Mouse (Mus musculus): ENCODE data around the gene Gckr.
A peak's percentile ranks its signal among the peaks of the same experiment; 100 is the strongest.

Gene Gckr

GRCm38 (mm10) chr5:31297047-31297757 lies at the start of gene Gckr:
Gckr (plus strand) TSS chr5:31297443.
- no peak for DNase-seq (ENCODE audit: low read depth in 2 of 2, low spot score in 2 of 2)

DNA sequence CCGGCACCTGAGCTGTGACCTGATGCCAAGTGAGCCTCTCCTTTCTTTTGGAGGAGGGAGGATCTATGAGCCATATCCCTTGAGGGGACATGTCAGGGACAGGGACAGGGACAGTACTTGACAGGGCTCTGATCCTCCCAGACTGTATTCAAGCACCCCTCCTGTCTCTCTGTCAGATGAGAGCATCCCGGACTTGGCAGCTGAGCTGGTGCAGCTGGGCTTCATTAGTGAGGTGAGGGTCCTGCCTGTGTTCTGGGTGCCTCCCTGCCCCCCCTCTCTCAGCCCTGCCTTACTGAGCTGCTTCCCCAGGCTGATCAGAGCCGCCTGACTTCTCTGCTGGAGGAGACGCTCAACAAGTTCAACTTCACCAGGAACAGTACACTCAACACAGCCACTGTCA lies 46.5 kb upstream of the Gckr start:
- DNase-seq (ENCODE audit: low read depth in 2 of 2, low spot score in 2 of 2) = no peak

DNA sequence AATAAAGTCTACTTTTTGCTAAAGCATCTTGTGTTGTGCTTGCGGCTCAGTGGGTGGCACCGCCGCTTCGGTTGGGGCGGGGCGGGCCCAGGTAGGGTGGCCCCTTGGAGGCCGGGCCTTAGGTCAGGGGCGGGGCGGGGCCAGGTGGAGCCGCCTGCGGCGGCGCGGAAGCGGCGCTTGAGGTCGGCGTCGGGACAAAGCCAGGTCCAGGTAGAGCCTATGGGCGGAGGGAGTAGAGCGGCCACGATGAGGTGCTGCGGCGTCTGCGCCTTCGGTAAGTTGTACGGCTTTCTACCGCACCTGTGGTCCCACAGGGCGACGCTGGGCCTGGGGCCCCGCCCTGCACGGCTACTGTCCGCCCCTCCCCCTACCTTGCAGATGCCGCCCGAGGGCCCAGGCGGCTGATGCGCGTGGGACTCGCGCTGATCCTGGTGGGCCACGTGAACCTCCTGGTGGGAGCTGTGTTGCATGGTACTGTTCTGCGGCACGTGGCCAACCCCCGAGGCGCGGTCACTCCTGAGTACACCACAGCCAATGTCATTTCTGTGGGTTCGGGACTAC lies 45.6 kb upstream of the Gckr start, which contains the start of gene Krtcap3:
Gene Krtcap3, plus strand, starts transcription at position 151 of the 561 bp plus-strand sequence.
- no peak for DNase-seq (ENCODE audit: low read depth in 2 of 2, low spot score in 2 of 2)

- no peak for DNase-seq (ENCODE audit: low read depth in 2 of 2, low spot score in 2 of 2)
Measured at GRCm38 (mm10) chr5:31252151-31252550, 45.1 kb upstream of the Gckr start.

- DNase-seq (ENCODE audit: low read depth in 2 of 2, low spot score in 2 of 2) = no peak
Measured at GRCm38 (mm10) chr5:31252795-31253545, 44.3 kb upstream of the Gckr start.

- no peak for DNase-seq (ENCODE audit: low read depth in 2 of 2, low spot score in 2 of 2)
Measured at GRCm38 (mm10) chr5:31253806-31254205, 43.4 kb upstream of the Gckr start.

DNA sequence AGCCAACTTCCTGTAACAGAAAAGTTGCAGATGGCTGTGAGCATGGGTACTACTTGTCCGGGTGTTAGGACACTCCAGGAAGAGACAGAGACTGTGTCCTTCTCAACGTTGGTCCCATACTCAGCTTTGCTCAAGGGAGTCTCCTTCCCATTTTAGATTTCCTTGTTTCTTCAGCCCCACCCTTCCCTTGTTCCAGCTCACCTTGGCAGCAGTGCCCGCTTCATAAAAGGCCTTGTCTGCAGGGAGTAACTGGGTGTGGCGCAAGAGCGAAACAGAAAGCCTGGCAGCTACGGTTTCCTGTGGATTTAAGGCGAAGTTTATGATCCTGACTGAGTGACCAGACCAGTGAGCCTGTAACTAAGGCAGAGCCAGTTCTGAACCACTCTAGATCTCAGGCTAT lies 42.8 kb upstream of the Gckr start:
- DNase-seq (ENCODE audit: low read depth in 2 of 2, low spot score in 2 of 2) = no peak

GRCm38 (mm10) chr5:31254901-31255300 lies 42.3 kb upstream of the Gckr start:
- DNase-seq (ENCODE audit: low read depth in 2 of 2, low spot score in 2 of 2) = no peak

GRCm38 (mm10) chr5:31255381-31255780 lies 41.9 kb upstream of the Gckr start:
- no peak for DNase-seq (ENCODE audit: low read depth in 2 of 2, low spot score in 2 of 2)

GRCm38 (mm10) chr5:31255971-31256370 lies 41.3 kb upstream of the Gckr start:
- no peak for DNase-seq (ENCODE audit: low read depth in 2 of 2, low spot score in 2 of 2)

DNA sequence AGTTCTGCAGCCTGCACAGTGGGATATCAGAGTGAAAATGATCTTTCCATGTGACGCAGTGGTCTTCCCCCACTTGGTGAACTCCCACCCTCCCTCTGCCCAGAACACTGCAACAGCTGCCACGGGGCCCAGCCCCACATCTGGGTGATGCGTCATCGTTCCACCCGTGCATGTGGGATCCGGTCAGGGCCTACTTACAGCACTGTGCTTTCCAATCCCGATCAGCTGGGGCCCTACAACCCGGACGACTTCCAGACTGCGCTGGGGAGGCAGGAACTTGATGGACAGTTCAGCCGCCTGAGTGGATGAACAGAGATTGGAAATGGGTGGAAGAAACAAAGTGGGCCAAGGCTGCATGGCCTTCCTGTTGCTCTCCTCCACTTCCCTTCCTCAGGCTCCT lies 39.6 kb upstream of the Gckr start:
- DNase-seq (ENCODE audit: low read depth in 2 of 2, low spot score in 2 of 2) = no peak

- no peak for DNase-seq (ENCODE audit: low read depth in 2 of 2, low spot score in 2 of 2)
Measured at GRCm38 (mm10) chr5:31266101-31266500, 31.1 kb upstream of the Gckr start.

DNA sequence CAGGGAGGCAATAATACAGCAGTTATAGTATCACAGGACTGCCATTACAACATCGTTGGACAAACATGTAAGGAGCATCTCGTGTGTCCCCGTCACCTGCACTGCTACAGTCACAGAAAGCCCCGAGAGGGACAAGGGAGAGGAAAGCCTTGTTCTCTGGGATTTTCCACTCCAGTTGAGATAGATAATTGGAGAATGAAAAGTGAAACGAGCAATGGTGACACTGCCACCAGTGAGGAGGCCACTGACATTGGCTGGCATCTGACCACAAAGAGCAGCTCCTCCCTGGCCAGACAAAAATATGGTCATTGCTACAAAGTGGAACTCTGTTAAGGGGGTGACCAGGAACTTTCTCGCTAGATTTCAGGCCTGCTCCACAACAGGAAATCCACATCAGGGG lies 29.6 kb upstream of the Gckr start:
- no peak for DNase-seq (ENCODE audit: low read depth in 2 of 2, low spot score in 2 of 2)

- no peak for DNase-seq (ENCODE audit: low read depth in 2 of 2, low spot score in 2 of 2)
Measured at GRCm38 (mm10) chr5:31273018-31273417, 24.2 kb upstream of the Gckr start.

GRCm38 (mm10) chr5:31279245-31279988 lies 17.8 kb upstream of the Gckr start:
- DNase-seq (ENCODE audit: low read depth in 2 of 2, low spot score in 2 of 2) = peak in 1 of 2 experiments; percentile 12

- DNase-seq (ENCODE audit: low read depth in 2 of 2, low spot score in 2 of 2) = no peak
Measured at GRCm38 (mm10) chr5:31288225-31288624, 9.0 kb upstream of the Gckr start.

DNA sequence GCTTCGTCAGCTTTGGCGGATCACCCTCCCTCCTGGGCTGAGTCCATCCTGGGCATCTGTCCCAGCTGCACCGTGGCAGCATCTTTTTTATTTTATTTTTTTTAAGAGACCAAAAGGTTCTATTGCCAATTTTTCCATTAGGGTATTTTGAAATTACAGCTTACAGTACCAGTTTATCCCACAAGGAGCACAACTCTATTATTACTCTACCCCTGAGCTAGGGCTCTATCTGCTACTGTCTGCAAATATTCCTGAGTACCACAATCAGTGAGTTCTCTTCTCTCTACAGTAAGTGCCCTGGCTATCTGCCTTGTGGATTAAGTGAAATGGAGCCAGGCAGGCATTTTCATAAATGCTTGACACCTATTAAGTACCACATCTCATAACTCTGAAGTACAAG lies 8.6 kb upstream of the Gckr start:
- no peak for DNase-seq (ENCODE audit: low read depth in 2 of 2, low spot score in 2 of 2)

DNA sequence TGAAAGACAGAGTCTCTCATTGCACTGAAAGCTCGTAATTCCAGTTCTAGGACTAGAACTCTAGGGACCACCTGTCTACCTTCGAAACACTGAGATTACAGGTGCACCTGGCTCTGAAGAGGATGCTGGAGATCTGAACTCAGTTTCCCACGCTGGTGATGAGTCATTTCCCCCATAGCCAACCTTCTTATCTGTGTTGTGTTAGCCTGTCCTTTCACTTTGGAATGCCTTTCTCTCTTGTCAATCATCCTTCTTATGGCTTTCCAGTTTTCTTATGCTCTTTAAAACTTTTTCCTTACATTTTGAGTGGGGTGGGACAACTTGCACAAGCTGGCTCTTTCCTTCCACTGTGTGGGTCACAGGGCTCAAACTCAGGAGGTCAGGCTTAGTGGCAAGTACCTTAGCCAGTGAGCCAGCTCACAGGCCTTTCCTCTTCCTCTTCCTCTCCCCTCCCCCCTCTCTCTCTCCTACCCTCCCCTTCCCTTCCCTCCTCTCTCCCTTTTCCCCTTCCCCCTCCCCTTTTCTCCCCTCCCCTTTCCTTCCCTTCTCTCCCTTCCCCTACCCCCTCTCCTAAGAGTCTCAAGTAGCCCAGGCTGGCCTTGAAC lies 7.5 kb upstream of the Gckr start:
- DNase-seq (ENCODE audit: low read depth in 2 of 2, low spot score in 2 of 2) = no peak

DNA sequence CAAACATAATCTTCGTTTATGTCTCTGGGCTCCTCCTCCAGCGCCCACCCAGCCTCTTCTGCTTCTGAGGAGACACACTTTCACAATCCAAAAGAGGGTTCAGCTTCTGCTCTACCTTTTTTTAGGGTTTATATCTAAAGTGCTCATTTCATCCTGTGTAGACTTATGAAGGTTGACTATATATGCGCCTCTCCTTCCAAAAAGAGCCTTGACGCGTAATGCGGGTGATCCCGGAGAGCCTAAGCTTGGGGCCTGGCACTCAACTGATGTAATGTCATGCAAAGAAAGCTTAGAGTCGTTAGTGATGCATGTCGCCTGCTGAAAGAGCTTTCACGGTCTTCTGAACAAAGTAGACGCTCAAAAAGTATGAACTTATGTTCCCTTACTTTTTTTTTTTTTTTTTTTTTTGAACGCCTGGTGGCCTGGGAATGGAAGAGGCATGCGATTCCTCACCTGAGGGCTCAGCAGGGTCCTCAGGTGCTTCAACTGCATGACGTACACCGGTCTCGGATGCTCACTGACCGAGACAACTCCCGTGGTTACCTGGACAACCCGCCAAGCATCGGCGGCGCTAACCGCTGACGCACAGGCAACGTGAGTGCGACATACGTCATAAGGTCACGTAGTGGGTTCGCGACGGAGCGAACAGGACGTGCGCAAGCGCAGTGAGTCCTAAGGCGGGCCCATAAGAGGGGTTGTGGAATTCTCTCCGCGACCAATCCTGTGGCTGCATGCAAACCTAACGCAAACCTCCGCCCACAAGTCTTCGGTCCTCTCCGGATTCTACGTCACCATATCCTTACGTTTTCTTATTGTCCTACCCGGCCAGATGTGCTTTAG lies 6.5 kb upstream of the Gckr start, which contains the start of gene Ift172:
Gene Ift172, minus strand, starts transcription at position 596 of the 840 bp plus-strand sequence.
- peak; percentile 91 to 92 for DNase-seq (ENCODE audit: low read depth in 2 of 2, low spot score in 2 of 2)

GRCm38 (mm10) chr5:31291361-31291688 lies 5.9 kb upstream of the Gckr start:
- no peak for DNase-seq (ENCODE audit: low read depth in 2 of 2, low spot score in 2 of 2)
